Mouse (Mus musculus) CH12.LX (cell line): ENCODE results near the gene Acot12.

Experiments
- BHLHE40 ChIP-seq: IDR thresholded peaks from 2 replicates; pipeline ENCODE4 v1.6.1; 2011; ENCODE audit warnings: mild to moderate bottlenecking, low read depth, low read length, improper control_type of control experiment
- CHD2 ChIP-seq: IDR thresholded peaks from 2 replicates; pipeline ENCODE4 v1.6.1; 2011; ENCODE audit warnings: low read length, improper control_type of control experiment
- CTCF ChIP-seq, 2 experiments: IDR thresholded peaks in 1 of 2; conservative IDR thresholded peaks in 1 of 2; 2 replicates each; pipeline ENCODE4 v1.5.1; 2011 to 2012; ENCODE audit warnings: low read depth in 2 of 2, low read length in 2 of 2, improper control_type of control experiment in 1 of 2, inconsistent platforms in 1 of 2, mild to moderate bottlenecking in 1 of 2, moderate library complexity in 1 of 2
- ELF1 ChIP-seq: IDR thresholded peaks from 2 replicates; pipeline ENCODE4 v1.6.1; 2014; ENCODE audit warnings: low read depth, mild to moderate bottlenecking, inconsistent platforms, low read length, improper control_type of control experiment
- EP300 ChIP-seq: IDR thresholded peaks from 2 replicates; pipeline ENCODE4 v1.6.1; 2011; ENCODE audit warnings: low read length, improper control_type of control experiment
- POLR2A ChIP-seq: IDR thresholded peaks from 2 replicates; pipeline ENCODE4 v1.6.1; 2011; ENCODE audit warnings: low read depth, mild to moderate bottlenecking, improper control_type of control experiment, low read length
- RAD21 ChIP-seq: IDR thresholded peaks from 2 replicates; pipeline ENCODE4 v1.6.1; 2011; ENCODE audit warnings: low read depth, mild to moderate bottlenecking, low read length, improper control_type of control experiment, moderate library complexity
- RCOR1 ChIP-seq: conservative IDR thresholded peaks from 2 replicates; pipeline ENCODE4 v1.6.1; 2012; ENCODE audit warnings: low read depth, mild to moderate bottlenecking, inconsistent platforms, low read length, improper control_type of control experiment
- SIN3A ChIP-seq: IDR thresholded peaks from 2 replicates; pipeline ENCODE4 v1.6.1; 2012; ENCODE audit warnings: low read length, improper control_type of control experiment, inconsistent platforms
- USF1 ChIP-seq: IDR thresholded peaks from 2 replicates; pipeline ENCODE4 v1.6.1; 2014; ENCODE audit warnings: low read depth, mild to moderate bottlenecking, inconsistent platforms, low read length, improper control_type of control experiment
- ZKSCAN1 ChIP-seq: IDR thresholded peaks from 2 replicates; pipeline ENCODE4 v1.6.1; 2012; ENCODE audit warnings: low read depth, inconsistent platforms, low read length, improper control_type of control experiment, borderline replicate concordance

DNA sequence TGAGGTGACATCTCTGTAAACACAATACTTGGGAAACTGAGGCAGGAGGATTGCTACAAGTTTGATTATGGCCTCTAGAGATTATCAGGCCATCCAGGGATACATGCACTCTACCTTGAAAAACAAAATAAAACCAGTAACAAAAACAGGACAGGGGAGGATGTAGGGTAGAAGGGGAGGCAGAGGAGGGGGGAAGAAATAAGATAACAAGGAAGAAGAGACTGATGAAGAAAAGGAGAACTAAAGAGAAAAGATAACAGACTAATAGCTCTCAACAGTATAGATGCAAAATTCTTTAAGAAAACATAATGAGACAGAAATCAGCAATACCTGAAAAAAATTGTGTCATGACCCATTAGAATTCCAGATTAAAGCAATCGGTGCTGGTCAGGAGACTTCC, 4.1 kb upstream of the Acot12 start:
- TF ChIP-seq CHD2 (no peak), RCOR1 (no peak), CTCF (conservative IDR thresholded peaks at IDR 0.05 in 1 of 2, IDR thresholded peaks at IDR 0.05 in 1 of 2; ENCODE audit: low read depth in 2 of 2, low read length in 2 of 2) (no peak), EP300 (no peak), POLR2A (no peak), USF1 (no peak), ELF1 (no peak), RAD21 (no peak), SIN3A (no peak), BHLHE40 (no peak), ZKSCAN1 (no peak)
